Mouse (Mus musculus) intestine, embryonic 14.5 days (tissue): ENCODE data around the gene Cpn2. TPM values are rescaled to one million over a fixed set of nuclear protein-coding genes. Genes with fewer than 3 reads are reported as not detected.

Source experiments
- ATAC-seq: fragments of 200-750 bp; cut with Nextera tagmentation; replicated peaks from 2 replicates; pipeline ENCODE4 v1.8.0; 2017; ENCODE audit warnings: low read depth, moderate number of reproducible peaks, moderate TSS enrichment, moderate library complexity; ENCODE audit not compliant: low FRiP score, low TSS enrichment
- DNase-seq: peaks from one replicate; pipeline ENCODE4 v3.0.0-alpha.2; 2018; ENCODE audit warnings: low spot score
- H3K27ac ChIP-seq: fragments of 300-500 bp; sonication (generic); 2 replicates; pipeline ENCODE4 v1.5.1; 2014; ENCODE audit warnings: low read depth, mild to moderate bottlenecking, control low read depth
- H3K27me3 ChIP-seq: fragments of 300-500 bp; sonication (generic); replicated peaks from 2 replicates; pipeline ENCODE4 v1.6.1; 2014; ENCODE audit warnings: low read length, control low read depth; ENCODE audit not compliant: control insufficient read depth, insufficient read depth
- H3K36me3 ChIP-seq: fragments of 300-500 bp; sonication (generic); 2 replicates; pipeline ENCODE4 v1.6.1; 2014; ENCODE audit warnings: low read length, control low read depth; ENCODE audit not compliant: control insufficient read depth, insufficient read depth
- H3K4me1 ChIP-seq: fragments of 300-500 bp; sonication (generic); replicated peaks from 2 replicates; pipeline ENCODE4 v1.6.1; 2014; ENCODE audit warnings: low read length, control low read depth, mixed read lengths; ENCODE audit not compliant: control insufficient read depth, insufficient read depth
- H3K4me2 ChIP-seq: fragments of 300-500 bp; sonication (generic); 2 replicates; pipeline ENCODE4 v1.6.1; 2014; ENCODE audit warnings: low read length
- H3K4me3 ChIP-seq: fragments of 300-500 bp; sonication (generic); 2 replicates; pipeline ENCODE4 v1.5.1; 2014; ENCODE audit warnings: low read depth, low read length, control low read depth, mixed read lengths
- H3K9ac ChIP-seq: fragments of 300-500 bp; sonication (generic); 2 replicates; pipeline ENCODE4 v1.6.1; 2014; ENCODE audit warnings: mild to moderate bottlenecking, low read length
- H3K9me3 ChIP-seq: fragments of 300-500 bp; sonication (generic); 2 replicates; pipeline ENCODE4 v1.6.1; 2016; ENCODE audit warnings: low read length, control low read depth; ENCODE audit not compliant: control insufficient read depth
- WGBS: fragments of 180-500 bp; shearing (Covaris S2); extraction: QIAGEN DNeasy Blood & Tissue Kit; methylation state at CpG from one replicate; pipeline ENCODE4 v1.1.7; 2014; 5-methylcytosine and 5-hydroxymethylcytosine counted together
- polyA plus RNA-seq: library from polyadenylated mRNA; unstranded; fragments of >200 nt; fragmentation: Nextera tagmentation; extraction: Ambion mirVana; gene quantifications from 2 replicates; pipeline ENCODE4 v1.2.1, GENCODE M21; 2014

The Cpn2 gene
- polyA plus RNA-seq: 0.04 TPM in 1 of 2 replicates, not detected in the other

DNA sequence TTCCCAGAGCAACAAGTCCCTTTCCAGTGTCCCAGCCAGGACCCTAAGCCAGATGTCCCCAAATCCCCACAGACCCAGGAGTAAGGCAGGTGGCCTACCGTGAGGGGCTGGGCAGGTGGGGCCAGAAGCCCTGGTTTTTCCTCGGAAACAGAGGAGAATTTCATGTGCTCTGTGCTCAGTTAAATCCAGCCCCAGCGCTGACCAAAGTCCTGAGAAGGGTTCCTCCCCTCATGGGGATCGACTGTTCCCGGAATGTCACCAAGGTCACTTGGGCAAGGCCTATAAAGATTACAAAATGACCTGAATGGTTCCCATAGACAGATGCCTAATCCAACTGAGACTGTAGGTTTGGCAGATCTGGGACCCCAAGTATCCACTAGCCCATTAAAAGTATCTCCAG is at the start of gene Cpn2:
Gene Cpn2 (minus strand): TSS at position 141 of the 400 bp plus-strand sequence.
- Histone ChIP-seq H3K9me3 (no peaks in the 10 kb centered on the region), H3K4me3 (no peak within 1 kb of the TSS), H3K36me3 (no peaks in the 10 kb centered on the region), H3K27ac (no peak within 1 kb of the TSS), H3K4me1 (peaks cover 9% of the 10 kb centered on the region; the same call in 1 of the 2 replicates), H3K9ac (no peak within 1 kb of the TSS), H3K27me3 (no peaks in the 10 kb centered on the region), H3K4me2 (no peak within 1 kb of the TSS)
- DNase-seq: no peak
- no peak for ATAC-seq
- WGBS: 58% methylated on average over 5 of the region's 5 CpGs

DNA sequence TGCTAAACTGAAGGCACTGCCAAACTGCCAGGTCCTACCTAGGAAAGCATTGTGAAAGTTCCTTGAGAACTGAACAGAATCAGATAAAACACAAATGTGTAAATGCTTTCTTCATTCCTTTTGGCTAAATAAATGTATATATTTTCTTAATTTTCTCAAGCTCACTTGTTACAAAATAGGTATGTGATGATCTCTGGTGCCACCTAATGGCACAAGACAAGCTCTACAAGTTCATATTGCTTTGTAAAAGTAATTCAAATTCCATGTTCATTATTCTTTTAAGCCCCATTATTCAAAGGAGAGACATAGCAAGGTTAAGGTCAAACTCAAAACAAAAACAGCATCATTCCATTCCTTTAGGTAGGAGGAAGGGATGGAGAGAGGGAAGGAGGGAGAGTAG is 46.9 kb upstream of the Cpn2 start:
- H3K4me1 ChIP-seq: peaks cover 6% of the 10 kb centered on the region; the same call in 1 of the 2 replicates
- peaks cover 17% of the 10 kb centered on the region for H3K27me3 ChIP-seq
- H3K27ac ChIP-seq: no peak overlapping the region
- peaks cover 41% of the 10 kb centered on the region; the same call in 1 of the 2 replicates for H3K36me3 ChIP-seq
- no peak overlapping the region for H3K9ac ChIP-seq
- no peaks in the 10 kb centered on the region for H3K9me3 ChIP-seq
- no peak for DNase-seq
- no peak overlapping the region for H3K4me2 ChIP-seq
- no peak overlapping the region for H3K4me3 ChIP-seq
- no peak for ATAC-seq

DNA sequence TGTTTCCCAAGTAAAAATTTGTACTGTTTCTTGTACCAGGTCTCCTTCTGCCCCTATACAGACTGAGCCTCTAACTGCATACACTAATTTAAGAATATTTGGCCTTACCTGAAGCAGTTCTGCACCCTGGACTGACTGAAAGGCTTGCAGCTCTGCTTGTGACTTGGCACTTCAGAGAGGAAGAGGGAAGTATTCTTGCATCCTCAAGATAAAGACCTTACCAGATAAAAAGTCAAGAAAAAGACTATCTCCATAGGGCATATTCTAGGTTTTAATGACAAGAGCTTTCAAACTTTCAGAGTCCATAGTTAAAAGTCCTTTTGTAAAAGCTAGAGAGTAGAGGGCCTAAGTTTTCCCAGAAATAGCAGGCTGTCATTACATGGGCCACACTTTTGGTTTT is 43.3 kb upstream of the Cpn2 start, which contains the start of gene Gp5:
Gene Gp5 (minus strand): TSS at position 133 of the 400 bp plus-strand sequence.
- Histone ChIP-seq H3K4me2 (peak within 1 kb of the TSS; percentile 98), H3K9me3 (no peaks in the 10 kb centered on the region), H3K4me3 (peak within 1 kb of the TSS; percentile 52), H3K27ac (no peak within 1 kb of the TSS), H3K4me1 (peaks cover 12% of the 10 kb centered on the region), H3K36me3 (peaks cover 11% of the 10 kb centered on the region; the same call in 1 of the 2 replicates), H3K27me3 (peaks cover 46% of the 10 kb centered on the region), H3K9ac (0 out of 2 replicates have a peak within 1 kb of the TSS, but pooled peaks have one; percentile 7)
- DNase-seq (no peak), ATAC-seq (no peak)

DNA sequence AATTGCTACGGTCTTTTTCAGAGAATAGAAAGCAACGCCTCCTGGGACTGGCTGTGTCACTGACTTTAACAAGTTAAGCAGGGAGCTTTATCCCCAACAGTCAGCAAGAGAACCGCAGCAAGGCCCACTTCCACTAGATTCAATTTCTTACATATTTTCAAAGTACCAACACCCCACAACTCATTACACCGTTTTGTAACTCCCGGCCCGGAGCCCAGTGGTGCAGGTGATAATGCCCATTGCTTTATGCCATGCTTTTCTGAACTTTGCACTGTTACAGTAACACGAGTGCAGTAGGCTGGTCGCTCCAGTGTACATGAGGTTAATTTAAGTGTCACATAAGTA is 42.8 kb upstream of the Cpn2 start:
- H3K36me3 ChIP-seq: peaks cover 8% of the 10 kb centered on the region; the same call in 1 of the 2 replicates

DNA sequence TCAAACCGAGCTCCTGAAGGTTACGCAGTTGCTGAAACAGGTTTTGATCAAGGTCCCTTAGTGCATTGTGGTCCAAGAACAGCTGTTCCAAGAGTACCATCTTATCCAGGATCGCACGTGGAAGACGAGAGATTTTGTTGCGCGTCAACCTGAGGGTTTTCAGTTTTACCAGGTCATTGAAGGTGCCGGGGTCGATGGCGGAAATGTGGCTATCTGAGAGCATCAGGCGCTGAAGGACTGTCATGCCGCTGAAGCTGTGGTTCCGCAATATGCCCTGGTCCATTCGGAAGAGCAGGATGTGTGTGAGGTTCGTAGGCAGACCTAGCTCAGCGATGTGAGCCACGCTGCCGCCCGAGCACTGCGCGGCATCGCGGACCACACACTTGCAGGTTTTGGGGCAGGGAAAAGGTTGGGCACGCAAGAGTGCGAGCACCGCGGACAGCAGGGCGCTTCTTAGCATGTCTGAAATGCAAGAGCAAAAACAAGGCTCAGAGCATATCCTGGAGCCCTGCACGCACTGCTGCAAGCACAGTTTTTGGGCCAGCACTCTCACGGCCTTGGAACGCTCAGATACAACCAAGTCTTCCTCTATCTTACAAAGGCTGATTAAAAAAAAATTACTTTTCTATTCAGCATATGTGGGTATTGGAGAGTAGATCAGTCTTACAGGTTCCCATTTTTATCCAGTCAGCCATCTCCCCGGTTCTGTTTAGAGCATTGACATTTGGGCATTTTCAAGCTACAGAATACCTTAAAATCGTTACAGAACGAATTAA is 42.3 kb upstream of the Cpn2 start:
- 4% methylated on average over 34 of the region's 34 CpGs for WGBS
- peaks cover 46% of the 10 kb centered on the region for H3K27me3 ChIP-seq
- DNase-seq: peak; percentile 73
- no peaks in the 10 kb centered on the region for H3K9me3 ChIP-seq
- H3K4me1 ChIP-seq: peaks cover 12% of the 10 kb centered on the region
- peak overlapping the region; percentile 98 for H3K4me2 ChIP-seq
- no peak overlapping the region for H3K27ac ChIP-seq
- 0 out of 2 replicates have a peak, but pooled peaks cover 3% of the 10 kb centered on the region for H3K36me3 ChIP-seq
- 0 out of 2 replicates have a peak overlapping the region, but pooled peaks have one; percentile 7 for H3K9ac ChIP-seq
- ATAC-seq: no peak; the same call in 1 of the 2 replicates
- peak overlapping the region; percentile 52 for H3K4me3 ChIP-seq

More for the DNA sequence above, 42.8 kb upstream of the Cpn2 start:
- H3K27ac ChIP-seq: no peak overlapping the region
- peaks cover 46% of the 10 kb centered on the region for H3K27me3 ChIP-seq
- peak overlapping the region; percentile 98; the same call in 1 of the 2 replicates for H3K4me2 ChIP-seq
- no peaks in the 10 kb centered on the region for H3K9me3 ChIP-seq
- no peak for ATAC-seq
- peaks cover 12% of the 10 kb centered on the region for H3K4me1 ChIP-seq
- H3K9ac ChIP-seq: no peak overlapping the region
- WGBS: 64% methylated on average over 8 of the region's 8 CpGs
- no peak overlapping the region for H3K4me3 ChIP-seq
- DNase-seq: peak; percentile 60

DNA sequence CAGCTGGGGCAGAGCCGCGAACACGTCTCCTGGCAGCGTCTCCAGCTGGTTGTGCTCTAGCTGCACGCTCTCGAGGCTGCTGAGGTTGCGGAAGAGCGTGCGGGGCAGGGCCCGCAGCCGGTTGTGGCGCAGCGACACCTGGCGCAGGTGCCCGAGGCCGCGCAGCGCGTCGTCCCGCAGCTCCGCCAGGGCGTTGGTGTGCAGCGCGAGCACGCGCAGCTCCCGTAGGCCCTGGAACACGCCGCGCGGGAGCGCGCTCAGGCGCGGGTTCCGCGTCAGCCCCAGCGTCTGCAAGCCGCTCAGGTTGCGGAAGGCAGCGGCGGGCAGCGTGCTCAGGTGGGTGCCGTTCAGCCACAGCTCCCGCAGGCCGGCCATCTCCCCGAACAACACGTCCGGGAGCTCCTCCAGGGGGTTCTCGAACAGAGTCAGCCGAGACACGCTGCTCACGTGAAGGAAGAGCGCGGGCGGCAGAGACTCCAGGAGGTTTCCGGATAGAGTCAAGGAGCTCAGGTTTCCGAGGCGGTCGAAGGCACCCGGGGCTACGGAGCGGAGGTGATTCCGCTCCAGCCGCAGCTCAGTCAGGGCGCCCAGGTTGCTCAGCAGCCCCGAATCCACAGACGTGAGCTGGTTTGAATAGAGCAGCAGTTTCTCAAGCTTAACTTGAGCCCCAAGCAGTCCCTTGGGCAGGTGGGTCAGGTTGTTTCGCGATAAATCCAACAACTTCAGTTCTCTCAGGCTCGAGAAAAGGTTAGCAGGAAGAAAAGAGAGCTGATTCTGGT is 41.5 kb upstream of the Cpn2 start:
- peak; percentile 67 for ATAC-seq
- WGBS: under 1% methylated on average over 72 of the region's 72 CpGs

DNA sequence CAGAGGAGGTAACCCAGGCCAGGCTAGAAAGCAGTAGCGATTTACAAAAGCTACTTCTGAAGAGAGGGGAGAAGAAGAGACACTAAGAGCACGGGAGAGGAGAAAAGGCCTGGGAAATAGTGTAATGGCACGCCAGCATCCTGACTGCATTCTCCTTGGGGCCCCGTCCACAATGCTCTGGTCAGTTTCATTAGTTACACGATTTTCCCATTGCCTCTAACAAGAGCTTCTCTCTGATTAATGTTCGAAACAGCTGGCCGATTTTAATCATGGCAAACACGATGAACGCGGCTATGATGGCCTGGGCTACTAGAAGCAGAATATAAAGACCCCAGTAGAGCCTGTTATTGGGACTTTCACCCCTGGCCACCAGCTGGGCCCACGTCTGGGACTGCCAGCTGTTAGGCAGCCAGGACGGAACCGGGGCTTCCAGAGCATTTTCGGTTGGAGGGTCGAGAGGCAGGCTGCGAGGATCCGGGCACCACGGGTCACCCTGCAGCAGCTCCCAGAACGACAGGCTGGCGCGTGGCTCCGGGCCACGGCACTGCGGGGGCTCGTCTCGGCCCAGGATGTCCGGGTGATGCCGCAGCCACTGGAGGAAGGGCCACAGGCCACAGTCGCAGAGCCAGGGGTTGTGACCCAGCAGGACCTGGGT is 40.8 kb upstream of the Cpn2 start:
- H3K9ac ChIP-seq: peak overlapping the region; percentile 38
- H3K4me2 ChIP-seq: peak overlapping the region; percentile 98
- DNase-seq (no peak), ATAC-seq (no peak)
- H3K27me3 ChIP-seq: peaks cover 46% of the 10 kb centered on the region
- peaks cover 12% of the 10 kb centered on the region for H3K4me1 ChIP-seq
- 16% methylated on average over 26 of the region's 29 CpGs for WGBS
- no peaks in the 10 kb centered on the region for H3K9me3 ChIP-seq
- peak overlapping the region; percentile 52 for H3K4me3 ChIP-seq
- no peaks in the 10 kb centered on the region for H3K36me3 ChIP-seq
- H3K27ac ChIP-seq: no peak overlapping the region

More for the DNA sequence above, 41.5 kb upstream of the Cpn2 start:
- Histone ChIP-seq H3K27me3 (peaks cover 46% of the 10 kb centered on the region), H3K9me3 (no peaks in the 10 kb centered on the region), H3K9ac (peak overlapping the region; percentile 38), H3K4me1 (peaks cover 12% of the 10 kb centered on the region), H3K4me2 (peak overlapping the region; percentile 98), H3K4me3 (peak overlapping the region; percentile 52), H3K27ac (no peak overlapping the region), H3K36me3 (no peaks in the 10 kb centered on the region)
- peak; percentile 84 for DNase-seq

DNA sequence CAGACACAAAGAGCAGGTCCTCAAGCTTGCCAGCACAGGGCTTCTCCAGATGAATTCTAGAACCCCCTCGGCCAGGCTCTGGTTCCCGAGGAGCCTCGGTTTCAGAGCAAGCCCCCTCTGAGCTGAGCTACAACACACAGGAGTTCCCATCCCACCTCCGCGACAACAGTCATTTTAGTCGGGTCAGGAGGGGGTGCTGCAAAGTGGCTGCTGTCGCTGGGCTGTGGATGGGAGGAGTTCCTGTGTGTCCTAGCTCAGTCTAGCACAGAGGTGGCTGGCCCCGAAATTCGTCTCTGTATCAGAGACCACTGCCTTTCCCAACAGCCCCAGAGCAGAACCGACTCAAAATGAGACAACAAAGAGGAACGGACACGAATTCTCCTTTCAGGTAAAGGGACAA is 40.0 kb upstream of the Cpn2 start:
- DNase-seq (no peak), ATAC-seq (no peak)
- Histone ChIP-seq H3K9me3 (no peaks in the 10 kb centered on the region), H3K9ac (no peak overlapping the region), H3K4me2 (no peak overlapping the region), H3K4me3 (no peak overlapping the region), H3K27me3 (peaks cover 46% of the 10 kb centered on the region), H3K36me3 (no peaks in the 10 kb centered on the region), H3K27ac (no peak overlapping the region), H3K4me1 (peaks cover 12% of the 10 kb centered on the region)
- WGBS: 59% methylated on average over 12 of the region's 12 CpGs
